9 mouse cellular contexts compared by ENCODE assay signal in genomic region chr6:54554341-54555110, GRCm38 (mm10). TPM values are rescaled to one million over a fixed set of nuclear protein-coding genes. Genes with fewer than 3 reads are reported as not detected.
DNase-seq lines count a peak whose midpoint lies in the region; ATAC-seq lines count a peak whose summit lies in the region.
"Had no signal": no experiment of that assay in that cellular context is flagged by ENCODE, and none has a peak within 500 bp of the region (broad histone marks: within the 10 kb centered on the region; RNA-seq: fewer than 3 reads in every experiment).

No protein-coding gene starts in this region.

- H3K27me3 ChIP-seq in embryonic facial prominence, embryonic 14.5 days (replicated peaks; ENCODE audit: control insufficient read depth, insufficient read depth, low read length), result no peaks in the 10 kb centered on the region
- H3K27me3 ChIP-seq in hindbrain, embryonic 16.5 days (replicated peaks; ENCODE audit: control insufficient read depth, insufficient read depth, low read length), result no peaks in the 10 kb centered on the region
- H3K27me3 ChIP-seq in neural tube, embryonic 14.5 days (ENCODE audit: control insufficient read depth, insufficient read depth, low read length), result no peaks in the 10 kb centered on the region

- WGBS in embryonic facial prominence, embryonic 14.5 days, result 44% methylated on average over 8 of the region's 8 CpGs
- 11% methylated on average over 8 of the region's 8 CpGs for WGBS in hindbrain, embryonic 16.5 days
- WGBS in neural tube, embryonic 14.5 days, result 11% methylated on average over 8 of the region's 8 CpGs

- H3K27ac ChIP-seq in embryonic facial prominence, embryonic 14.5 days (replicated peaks; ENCODE audit: low read depth, low read length), result 0 out of 2 replicates have a peak overlapping the region, but pooled peaks have one; percentile 10
- peak overlapping the region; percentile 68 for H3K27ac ChIP-seq in hindbrain, embryonic 16.5 days (ENCODE audit: low read depth, low read length)
- peak overlapping the region; percentile 45; the same call in 1 of the 2 replicates for H3K27ac ChIP-seq in neural tube, embryonic 14.5 days (ENCODE audit: low read depth, low read length)

- peak; percentile 83 for ATAC-seq in embryonic facial prominence, embryonic 14.5 days (ENCODE audit: low read depth)
- peak; percentile 87 for ATAC-seq in hindbrain, embryonic 16.5 days
- peak; percentile 74 for ATAC-seq in neural tube, embryonic 14.5 days (ENCODE audit: low read depth)

- H3K4me3 ChIP-seq in embryonic facial prominence, embryonic 14.5 days (ENCODE audit: low read depth, low read length), result no peak overlapping the region
- no peak overlapping the region for H3K4me3 ChIP-seq in hindbrain, embryonic 16.5 days (ENCODE audit: low read length)
- no peak overlapping the region for H3K4me3 ChIP-seq in neural tube, embryonic 14.5 days (ENCODE audit: low read depth, low read length)

- DNase-seq in layer of hippocampus, postnatal 10 days (ENCODE audit: low spot score in 2 of 2), result peak; percentile 36 to 43
- no peak for DNase-seq in layer of hippocampus, adult 9-11 months
- peak; percentile 75 for DNase-seq in embryonic facial prominence, embryonic 14.5 days (ENCODE audit: low spot score)
- no peak for DNase-seq in urinary bladder, adult 18-20 months (ENCODE audit: low spot score in 2 of 2)
- DNase-seq in thymus, postnatal 36 days, result no peak
- DNase-seq: kidney, postnatal 14 days had no signal

- no peaks in the 10 kb centered on the region for H3K9me3 ChIP-seq in embryonic facial prominence, embryonic 14.5 days (ENCODE audit: control insufficient read depth, low read length)
- H3K9me3 ChIP-seq in hindbrain, embryonic 16.5 days (ENCODE audit: control insufficient read depth, low read length), result no peaks in the 10 kb centered on the region
- no peaks in the 10 kb centered on the region for H3K9me3 ChIP-seq in neural tube, embryonic 14.5 days (ENCODE audit: control insufficient read depth, low read length)
- H3K9me3 ChIP-seq: G1E had no signal

- no peak overlapping the region for H3K4me2 ChIP-seq in embryonic facial prominence, embryonic 14.5 days (ENCODE audit: low read depth, low read length)
- peak overlapping the region; percentile 15; the same call in 1 of the 2 replicates for H3K4me2 ChIP-seq in hindbrain, embryonic 16.5 days (ENCODE audit: low read length)
- H3K4me2 ChIP-seq in neural tube, embryonic 14.5 days (ENCODE audit: low read depth, low read length), result no peak overlapping the region

- no peak overlapping the region for H3K9ac ChIP-seq in embryonic facial prominence, embryonic 14.5 days (ENCODE audit: low read depth, low read length)
- H3K9ac ChIP-seq in hindbrain, embryonic 16.5 days (ENCODE audit: low read depth, low read length), result no peak overlapping the region
- H3K9ac ChIP-seq in neural tube, embryonic 14.5 days (replicated peaks; ENCODE audit: low read depth, low read length), result no peak overlapping the region

- H3K36me3 ChIP-seq in embryonic facial prominence, embryonic 14.5 days (ENCODE audit: control insufficient read depth, insufficient read depth, low read length), result no peaks in the 10 kb centered on the region
- no peaks in the 10 kb centered on the region for H3K36me3 ChIP-seq in hindbrain, embryonic 16.5 days (ENCODE audit: control insufficient read depth, insufficient read depth, low read length)
- H3K36me3 ChIP-seq in neural tube, embryonic 14.5 days (ENCODE audit: control insufficient read depth, insufficient read depth, low read length), result no peaks in the 10 kb centered on the region; the same call in 1 of the 2 replicates
- H3K36me3 ChIP-seq: G1E had no signal

- H3K4me1 ChIP-seq in embryonic facial prominence, embryonic 14.5 days (ENCODE audit: control insufficient read depth, insufficient read depth, low read length), result 0 out of 2 replicates have a peak, but pooled peaks cover 4% of the 10 kb centered on the region
- peaks cover 32% of the 10 kb centered on the region for H3K4me1 ChIP-seq in hindbrain, embryonic 16.5 days (ENCODE audit: control insufficient read depth, insufficient read depth, low read depth, low read length)
- H3K4me1 ChIP-seq in neural tube, embryonic 14.5 days (ENCODE audit: control insufficient read depth, insufficient read depth, low read length), result peaks cover 23% of the 10 kb centered on the region

RNA-seq across cellular contexts. Expression of gene Scrn1, which starts 11.8 kb away (rescaled TPM):
- 100 to 1,000 TPM; 161 to 164 TPM for total RNA-seq in layer of hippocampus, postnatal 10 days (2021)
- 12.8 and 13.8 TPM in 2 replicates for polyA plus RNA-seq in embryonic facial prominence, embryonic 14.5 days (2014; fragmentation: Nextera tagmentation; extraction: Ambion mirVana)
- polyA plus RNA-seq in hindbrain, embryonic 16.5 days (2015; fragmentation: Nextera tagmentation; extraction: Ambion mirVana), result 109 and 114 TPM in 2 replicates
- polyA plus RNA-seq in neural tube, embryonic 14.5 days (2014; fragmentation: Nextera tagmentation; extraction: Ambion mirVana), result 109 and 110 TPM in 2 replicates
- polyA plus RNA-seq: G1E had no signal

RNA-seq across cellular contexts. Expression of gene Plekha8, which starts 40.4 kb away (rescaled TPM):
- total RNA-seq in layer of hippocampus, postnatal 10 days (2021), result 10 to 100 TPM in 1 of 2 experiments, 1 to 10 TPM in 1; 9.5 to 12.3 TPM
- polyA plus RNA-seq in embryonic facial prominence, embryonic 14.5 days (2014; fragmentation: Nextera tagmentation; extraction: Ambion mirVana), result 10.1 and 11.1 TPM in 2 replicates
- polyA plus RNA-seq in hindbrain, embryonic 16.5 days (2015; fragmentation: Nextera tagmentation; extraction: Ambion mirVana), result 6.3 and 8.1 TPM in 2 replicates
- 12.2 and 13.3 TPM in 2 replicates for polyA plus RNA-seq in neural tube, embryonic 14.5 days (2014; fragmentation: Nextera tagmentation; extraction: Ambion mirVana)

RNA-seq across cellular contexts. Expression of gene Fkbp14, which starts 42.6 kb away (rescaled TPM):
- 10 to 100 TPM; 10.9 to 13.1 TPM for total RNA-seq in layer of hippocampus, postnatal 10 days (2021)
- 74.6 and 81.1 TPM in 2 replicates for polyA plus RNA-seq in embryonic facial prominence, embryonic 14.5 days (2014; fragmentation: Nextera tagmentation; extraction: Ambion mirVana)
- polyA plus RNA-seq in hindbrain, embryonic 16.5 days (2015; fragmentation: Nextera tagmentation; extraction: Ambion mirVana), result 8.0 and 11.8 TPM in 2 replicates
- 9.1 and 14.6 TPM in 2 replicates for polyA plus RNA-seq in neural tube, embryonic 14.5 days (2014; fragmentation: Nextera tagmentation; extraction: Ambion mirVana)

Comparison
In these comparisons a context has a peak if more than half of its experiments do, and no peak if none do; other contexts are left out.
1. DNase-seq: peak in layer of hippocampus, postnatal 10 days (2 of 2) and embryonic facial prominence, embryonic 14.5 days (single experiment); none in layer of hippocampus, adult 9-11 months (single experiment), urinary bladder, adult 18-20 months (0 of 2) and thymus, postnatal 36 days (0 of 2).
2. H3K27ac ChIP-seq: peak in every context shown above with its lines; median percentile 68 in hindbrain, embryonic 16.5 days; 45 in neural tube, embryonic 14.5 days; 10 in embryonic facial prominence, embryonic 14.5 days.
3. Peak in every context shown above with its lines, with median percentiles within 50 percentile points of each other: ATAC-seq.